Mouse (Mus musculus) liver, embryonic 13.5 days (tissue): ENCODE data around the gene Ifna11. TPM values are rescaled to one million over a fixed set of nuclear protein-coding genes. Genes with fewer than 3 reads are reported as not detected.

ENCODE experiments used
- polyA plus RNA-seq: library from polyadenylated mRNA; unstranded; fragments of >200 nt; fragmentation: Nextera tagmentation; extraction: Ambion mirVana; gene quantifications from 2 replicates; pipeline ENCODE4 v1.2.1, GENCODE M21; 2015

The Ifna11 gene
- polyA plus RNA-seq, 1 experiment from 2014 or later = not detected

Other genes with a start within 250 kb of the Ifna11 start
- gene Ifna14, start 248.2 kb upstream of the Ifna11 start, polyA plus RNA-seq = not detected in 2 replicates
- gene Ifna9, start 227.6 kb upstream of the Ifna11 start, polyA plus RNA-seq = not detected in 2 replicates
- gene Ifna12, start 216.6 kb upstream of the Ifna11 start, polyA plus RNA-seq = not detected in 2 replicates
- not detected in 2 replicates for gene C87499, start 185.5 kb upstream of the Ifna11 start, polyA plus RNA-seq
- gene Ifna13, start 175.5 kb upstream of the Ifna11 start, polyA plus RNA-seq = not detected in 2 replicates
- gene Ifna16, start 143.0 kb upstream of the Ifna11 start, polyA plus RNA-seq = not detected in 2 replicates
- gene Ifna2, start 136.0 kb upstream of the Ifna11 start, polyA plus RNA-seq = not detected in 2 replicates
- gene Ifnab, start 128.6 kb upstream of the Ifna11 start, polyA plus RNA-seq = not detected in 2 replicates
- 0.25 and 0.29 TPM in 2 replicates for gene Gm26566, start 98.2 kb upstream of the Ifna11 start, polyA plus RNA-seq
- 24.6 and 33.1 TPM in 2 replicates for gene Klhl9, start 97.5 kb upstream of the Ifna11 start, polyA plus RNA-seq
- not detected in 2 replicates for gene Gm13271, start 65.1 kb upstream of the Ifna11 start, polyA plus RNA-seq
- gene Gm13283, start 59.8 kb upstream of the Ifna11 start, polyA plus RNA-seq = not detected in 2 replicates
- not detected in 2 replicates for gene Gm13290, start 46.1 kb upstream of the Ifna11 start, polyA plus RNA-seq
- not detected in 2 replicates for gene Gm13289, start 43.0 kb upstream of the Ifna11 start, polyA plus RNA-seq
- not detected in 2 replicates for gene Gm13272, start 40.1 kb upstream of the Ifna11 start, polyA plus RNA-seq
- not detected in 2 replicates for gene Ifnz, start 37.8 kb upstream of the Ifna11 start, polyA plus RNA-seq
- gene Gm13276, start 34.2 kb upstream of the Ifna11 start, polyA plus RNA-seq = 0.23 TPM in 1 of 2 replicates, not detected in the other
- not detected in 2 replicates for gene Gm13277, start 31.3 kb upstream of the Ifna11 start, polyA plus RNA-seq
- gene Gm13278, start 28.4 kb upstream of the Ifna11 start, polyA plus RNA-seq = not detected in 2 replicates
- gene Gm13275, start 25.5 kb upstream of the Ifna11 start, polyA plus RNA-seq = not detected in 2 replicates
- not detected in 2 replicates for gene Gm13279, start 22.6 kb upstream of the Ifna11 start, polyA plus RNA-seq
- gene Gm13285, start 20.3 kb upstream of the Ifna11 start, polyA plus RNA-seq = 0.25 and 0.31 TPM in 2 replicates
- not detected in 2 replicates for gene Gm13287, start 16.7 kb upstream of the Ifna11 start, polyA plus RNA-seq
- gene Gm13288, start 14.4 kb upstream of the Ifna11 start, polyA plus RNA-seq = not detected in 2 replicates
- not detected in 2 replicates for gene Ifna7, start 3.7 kb upstream of the Ifna11 start, polyA plus RNA-seq
- not detected in 2 replicates for gene Ifna6, start 7.5 kb downstream of the Ifna11 start, polyA plus RNA-seq
- gene Ifna5, start 15.6 kb downstream of the Ifna11 start, polyA plus RNA-seq = not detected in 2 replicates
- gene Ifna4, start 21.9 kb downstream of the Ifna11 start, polyA plus RNA-seq = not detected in 2 replicates
- gene Ifna1, start 30.1 kb downstream of the Ifna11 start, polyA plus RNA-seq = not detected in 2 replicates
- not detected in 2 replicates for gene Ifne, start 60.2 kb downstream of the Ifna11 start, polyA plus RNA-seq